Mouse (Mus musculus): ENCODE measurements around the gene Ism2.
"Not testable (repeated sequence)": the region's sequence is repeated elsewhere in the genome, so short reads cannot be mapped to it uniquely, and the experiment has no call there.

The Ism2 gene

GRCm38 (mm10) chr12:87299657-87300440, at the start of gene Ism2:
Ism2 (minus strand) TSS chr12:87299705.
- DNase-seq: no peak

DNA sequence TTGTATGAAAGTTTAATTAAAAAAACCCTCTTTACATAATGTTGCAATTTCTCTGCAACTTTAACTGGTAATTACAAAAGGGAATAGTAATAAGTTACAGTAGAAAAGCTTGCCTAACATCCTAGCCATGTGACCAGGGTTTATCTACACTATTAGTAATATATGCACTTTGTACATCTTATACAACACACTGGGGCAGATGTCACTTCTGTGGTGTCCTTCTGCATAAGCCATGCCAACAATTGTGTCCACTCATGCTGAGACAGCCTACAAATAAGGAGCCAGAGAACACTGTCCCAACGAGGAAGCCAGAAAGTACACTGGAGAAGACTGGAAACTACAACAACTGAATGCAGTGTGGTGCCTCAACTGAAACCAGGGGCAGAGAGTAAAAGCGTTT, 48.5 kb upstream of the Ism2 start:
- no peak for DNase-seq

- DNase-seq: no peak
Measured at GRCm38 (mm10) chr12:87347511-87347910, 48.0 kb upstream of the Ism2 start.

DNA sequence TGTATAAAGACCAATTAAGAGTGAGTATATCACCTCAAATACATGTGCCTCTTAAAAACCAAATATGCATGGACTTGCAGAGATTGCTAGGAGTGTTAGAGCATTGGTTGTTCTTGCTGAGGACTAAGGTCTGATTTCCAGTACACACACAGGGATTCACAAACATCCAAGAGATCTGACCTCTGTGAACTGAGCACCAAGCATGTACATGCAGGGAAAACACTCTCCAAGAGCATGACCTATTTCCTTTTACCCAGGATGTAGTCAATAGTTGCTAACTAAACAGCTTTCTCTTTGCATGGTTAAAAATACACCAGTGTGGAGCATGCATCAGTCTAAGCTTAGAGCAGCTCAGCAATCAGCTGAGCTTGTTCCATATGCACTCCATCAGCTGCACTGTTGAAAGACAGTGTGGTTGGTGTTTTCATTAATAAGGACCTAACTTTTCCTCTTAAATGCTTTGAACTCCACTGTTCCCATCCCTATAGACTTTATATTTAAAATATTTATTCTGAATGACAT, 43.6 kb upstream of the Ism2 start:
- no peak for DNase-seq

- no peak for DNase-seq
Measured at GRCm38 (mm10) chr12:87338082-87338481, 38.6 kb upstream of the Ism2 start.

- DNase-seq: peak; percentile 36
Measured at GRCm38 (mm10) chr12:87334886-87335285, 35.4 kb upstream of the Ism2 start.

- DNase-seq: no peak
Measured at GRCm38 (mm10) chr12:87333794-87334193, 34.3 kb upstream of the Ism2 start.

DNA sequence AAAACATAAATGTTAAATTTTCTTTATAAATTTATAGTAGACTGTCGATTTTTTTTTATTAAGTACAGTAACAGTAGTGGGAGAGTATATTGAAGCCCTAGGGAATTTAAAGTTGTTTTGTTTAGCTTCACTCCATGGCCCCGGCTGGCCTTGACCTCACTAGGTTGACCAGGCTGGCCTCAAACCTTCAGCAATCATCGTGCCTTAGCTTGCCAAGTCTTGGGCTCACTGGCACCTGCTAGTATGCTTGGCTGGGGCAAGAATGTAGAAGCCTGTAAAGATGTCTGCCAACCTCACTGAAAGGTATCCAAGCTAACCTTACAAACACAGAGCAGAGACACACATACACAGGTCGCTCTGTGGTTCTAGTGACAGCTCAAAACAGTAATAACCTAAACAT, 33.0 kb upstream of the Ism2 start:
- DNase-seq: no peak

- no peak for DNase-seq
Measured at GRCm38 (mm10) chr12:87331908-87332307, 32.4 kb upstream of the Ism2 start.

DNA sequence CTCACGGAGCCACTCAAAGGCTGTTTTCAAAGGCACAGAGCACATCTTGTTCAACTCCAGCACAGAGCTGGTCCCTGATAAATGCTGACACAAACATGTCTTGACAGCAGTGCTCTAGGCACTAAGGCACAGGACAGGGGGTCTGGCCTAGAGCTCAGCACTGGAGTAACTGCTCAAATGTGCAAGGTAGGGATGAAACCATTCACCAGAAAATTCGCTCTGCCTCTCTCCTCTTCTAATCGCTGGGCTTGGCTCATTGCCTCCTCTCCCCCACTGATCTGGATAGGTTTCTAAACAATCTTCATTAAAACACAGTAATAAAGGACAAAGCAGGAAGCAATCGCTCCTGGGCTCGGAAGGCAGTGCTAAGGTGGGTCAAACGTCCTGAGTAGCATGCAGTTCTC, 31.6 kb upstream of the Ism2 start:
- DNase-seq: no peak

DNA sequence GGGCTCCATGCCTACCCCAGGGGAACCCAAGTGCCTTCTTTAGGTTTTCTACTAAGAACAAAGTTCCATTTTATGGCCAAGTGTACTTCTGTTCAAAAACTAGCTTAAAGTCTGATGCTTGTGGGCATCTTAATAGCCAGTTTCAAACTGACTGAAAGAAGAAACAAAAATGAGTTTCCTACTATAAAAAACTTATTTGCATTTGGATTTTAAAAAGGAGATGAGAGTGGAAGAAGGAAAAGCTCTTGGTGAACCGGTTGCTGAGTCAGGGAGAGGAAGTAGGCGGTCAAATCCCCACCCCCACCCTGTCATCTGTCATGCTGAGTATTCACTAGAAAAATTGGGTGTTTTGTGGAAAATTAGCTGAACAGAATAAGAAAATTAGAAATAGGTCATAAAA, 30.7 kb upstream of the Ism2 start:
- no peak for DNase-seq

GRCm38 (mm10) chr12:87328025-87328424, 28.5 kb upstream of the Ism2 start:
- DNase-seq: no peak

DNA sequence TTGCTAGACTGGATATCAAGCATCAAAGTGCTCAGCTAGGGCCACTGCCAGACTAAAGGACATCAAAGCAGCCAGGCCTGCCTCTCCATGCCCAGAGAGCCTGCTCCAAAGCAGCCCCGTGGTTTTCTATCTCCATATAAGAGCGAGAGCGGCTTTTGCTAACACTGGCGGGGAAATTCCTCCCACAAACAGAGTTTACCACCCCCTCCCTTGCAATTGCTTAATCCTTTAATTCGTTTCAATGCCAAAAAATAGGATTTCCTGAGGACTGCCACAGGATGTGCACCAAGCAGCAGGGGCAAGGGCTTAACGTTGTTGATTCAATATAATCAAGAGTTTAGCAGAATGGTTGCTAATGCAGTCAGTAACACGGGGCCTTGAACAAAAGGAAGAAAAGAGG, 28.1 kb upstream of the Ism2 start:
- DNase-seq: no peak

DNA sequence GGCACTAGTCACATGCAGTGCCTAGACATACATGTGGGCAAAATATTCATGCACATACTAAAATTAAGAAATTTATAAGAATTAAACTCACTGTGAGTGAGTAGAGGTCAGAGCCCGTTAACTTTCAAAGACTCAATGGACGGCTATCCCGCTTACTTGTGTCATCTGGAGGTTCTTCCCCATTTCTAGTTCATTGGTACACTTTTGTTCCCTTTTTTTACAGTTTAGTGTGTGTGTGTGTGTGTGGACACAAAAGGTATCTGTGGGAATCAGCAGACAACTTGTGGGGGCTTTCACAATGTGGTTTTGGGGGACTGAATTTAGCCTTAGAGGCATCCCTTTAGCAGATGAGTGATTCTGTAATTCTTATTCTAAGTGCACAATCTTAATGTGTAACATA, 25.9 kb upstream of the Ism2 start:
- DNase-seq: no peak

- DNase-seq: no peak
Measured at GRCm38 (mm10) chr12:87319229-87319628, 19.7 kb upstream of the Ism2 start.

DNA sequence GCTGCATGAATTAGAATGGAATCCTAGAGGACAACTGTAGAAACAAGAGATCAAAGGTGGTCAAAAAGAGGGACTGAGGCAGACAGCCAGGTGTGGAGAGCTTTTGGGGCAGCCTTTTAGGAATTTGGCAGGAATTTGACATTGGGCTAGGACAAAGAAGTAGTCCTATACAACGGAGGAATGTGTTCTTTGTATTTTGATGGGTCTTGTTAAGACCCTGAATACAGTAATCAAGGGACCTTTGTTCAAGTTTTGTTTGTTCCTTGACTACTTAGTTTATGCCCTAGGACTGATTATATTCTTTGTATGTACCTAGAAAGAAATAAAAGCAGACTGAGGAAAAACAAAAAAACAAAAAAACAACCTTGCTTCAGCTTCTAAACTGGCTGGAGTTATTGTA, 18.4 kb upstream of the Ism2 start:
- DNase-seq: no peak

DNA sequence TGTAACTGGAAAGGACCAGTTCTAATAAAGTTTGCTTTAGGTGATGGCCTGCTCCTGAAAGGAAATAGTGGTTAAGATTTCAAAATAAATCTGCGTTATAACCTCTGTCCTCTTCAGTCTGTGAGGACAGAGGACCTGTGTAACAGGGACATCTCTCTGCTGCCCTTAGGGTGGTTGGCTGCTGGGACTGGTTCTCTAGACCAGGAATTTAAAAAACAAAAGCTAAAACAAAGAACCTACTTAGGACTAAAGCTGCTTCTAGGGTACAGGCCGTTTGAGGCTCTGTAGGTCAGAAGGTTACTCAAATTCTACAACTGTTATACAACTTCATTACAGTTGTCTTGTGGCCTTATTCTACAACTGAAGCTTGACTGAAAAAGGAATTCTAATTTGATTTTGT, 13.6 kb upstream of the Ism2 start:
- DNase-seq: no peak

DNA sequence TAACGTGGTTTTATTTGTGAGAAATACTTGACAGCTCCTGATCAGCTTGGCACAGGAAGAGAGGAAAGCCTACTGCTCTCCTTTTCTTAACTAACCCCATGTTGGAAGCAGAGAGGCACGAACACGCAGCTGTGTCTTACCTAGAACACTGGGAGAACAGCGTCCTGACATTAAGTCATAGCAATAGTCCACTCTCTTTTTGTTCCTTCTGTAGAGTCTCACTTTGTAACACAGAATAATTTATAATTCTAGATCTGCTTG, 7.0 kb upstream of the Ism2 start:
- DNase-seq: not testable (repeated sequence)

DNA sequence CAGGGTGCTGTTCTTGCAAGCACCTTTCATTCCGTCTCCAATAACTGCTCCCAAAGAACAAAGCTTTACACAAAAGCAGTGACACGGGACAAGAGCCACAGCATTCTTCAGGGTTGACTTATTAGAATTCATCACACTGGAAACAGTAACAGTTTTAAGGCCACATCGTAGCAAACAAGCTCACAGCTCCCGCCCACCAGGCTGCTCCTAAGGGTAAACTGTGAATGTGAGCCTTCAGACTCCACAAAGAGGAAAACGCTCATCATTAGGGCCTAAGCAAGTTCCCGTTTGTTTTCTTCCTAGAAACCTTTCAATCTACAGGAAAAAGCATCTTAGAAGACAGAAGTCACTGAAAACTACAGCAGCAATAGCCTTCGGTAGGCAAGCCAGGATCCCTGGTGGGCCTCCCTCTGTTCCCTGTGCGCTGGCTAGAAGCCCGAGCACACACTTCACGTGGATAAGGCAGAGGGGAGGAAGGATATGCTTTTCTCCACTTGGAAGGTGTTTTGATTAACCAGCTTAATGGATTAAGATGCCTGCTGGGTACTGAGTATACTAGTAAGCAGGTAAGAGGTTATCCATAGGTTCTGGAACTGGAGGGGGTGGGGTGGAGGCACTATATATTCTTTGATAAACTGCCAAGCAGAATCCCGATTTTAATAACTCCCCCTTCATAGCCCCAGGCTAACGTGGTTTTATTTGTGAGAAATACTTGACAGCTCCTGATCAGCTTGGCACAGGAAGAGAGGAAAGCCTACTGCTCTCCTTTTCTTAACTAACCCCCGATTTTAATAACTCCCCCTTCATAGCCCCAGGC, 6.5 kb upstream of the Ism2 start:
- DNase-seq: peak; percentile 53

DNA sequence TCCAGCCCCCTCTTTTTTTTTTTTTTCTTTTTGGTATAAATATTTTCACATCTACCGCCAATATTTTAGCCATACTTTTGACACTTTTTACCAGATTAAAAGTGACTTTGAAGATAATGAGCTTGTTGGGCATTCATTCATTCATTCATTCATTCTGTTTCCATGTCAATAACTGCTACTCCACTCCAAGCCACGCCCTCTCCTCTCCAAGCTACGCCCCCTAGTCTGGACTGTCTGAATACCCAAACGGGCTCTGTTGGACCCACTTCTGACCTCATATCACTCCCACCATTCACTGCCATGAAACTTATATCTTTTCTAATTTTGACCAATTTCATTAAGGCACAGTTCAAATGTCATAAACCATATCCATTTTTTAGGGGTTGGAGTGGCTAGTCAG, 1.7 kb upstream of the Ism2 start:
- DNase-seq: no peak

DNA sequence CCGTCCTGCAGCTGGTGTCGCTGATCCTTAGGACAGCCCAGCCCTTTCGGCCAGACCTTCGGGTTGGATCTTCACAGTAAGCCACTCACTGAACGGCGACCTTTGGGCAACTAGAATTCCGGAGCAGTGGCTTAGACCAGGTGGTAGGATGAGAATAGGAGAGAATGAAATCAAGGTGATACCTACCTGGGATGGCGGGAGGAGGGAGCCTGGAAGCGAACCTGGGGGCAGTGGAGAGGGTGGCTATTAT, 861 bp upstream of the Ism2 start:
- DNase-seq: no peak

DNA sequence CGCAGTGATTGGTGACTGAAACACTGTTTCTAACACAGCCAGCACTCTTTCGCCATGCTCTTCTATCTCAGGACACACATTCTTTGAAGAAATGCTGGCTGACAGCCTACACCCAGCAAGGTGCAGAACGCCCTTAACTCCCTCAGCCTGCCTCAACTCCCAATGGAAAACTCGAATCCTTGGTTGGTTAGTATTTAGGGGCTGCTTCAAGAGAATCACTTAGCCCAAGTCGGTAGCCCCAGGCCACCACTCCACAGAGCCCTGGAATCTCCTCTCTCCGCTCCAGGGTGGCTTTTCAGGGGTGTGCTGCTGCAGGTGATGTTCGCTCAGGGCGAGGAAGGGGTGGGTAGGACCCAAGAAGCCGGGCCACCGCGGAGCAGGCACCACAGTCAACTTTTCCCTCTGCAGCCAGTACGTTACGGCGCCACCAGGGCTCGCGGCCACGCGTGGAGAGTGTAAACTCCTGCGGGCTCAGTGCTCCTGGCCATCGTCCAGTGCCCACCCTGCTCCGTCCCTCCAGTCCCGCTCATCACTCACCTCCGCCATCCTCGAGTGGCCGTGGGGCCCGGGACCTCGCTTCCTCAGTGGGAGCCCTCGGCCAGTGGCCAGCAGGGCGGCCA, 358 bp downstream of the Ism2 start:
- peak; percentile 26 for DNase-seq

DNA sequence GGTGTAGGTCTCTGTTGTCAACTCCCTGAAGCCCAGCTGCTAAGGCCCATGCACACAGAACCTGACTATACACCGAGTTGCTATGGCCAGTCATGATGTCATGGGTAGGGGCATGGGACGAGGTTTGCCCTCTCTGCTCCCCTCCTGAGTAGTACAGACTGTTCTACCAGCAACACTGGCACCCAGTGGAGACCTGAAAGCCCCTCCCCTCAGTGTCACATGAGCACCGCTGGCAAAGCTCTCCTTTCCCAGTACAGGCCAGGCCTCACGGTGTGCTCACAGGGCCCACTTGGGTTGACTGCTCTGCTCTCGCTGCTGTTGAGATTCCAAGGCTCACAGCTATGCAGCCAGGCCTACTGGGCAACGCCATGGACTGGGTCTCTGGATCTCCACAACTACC, 5.6 kb downstream of the Ism2 start:
- DNase-seq: no peak

GRCm38 (mm10) chr12:87289100-87289499, 10.4 kb downstream of the Ism2 start:
- DNase-seq: no peak
